Mouse (Mus musculus) stomach, embryonic 16.5 days (tissue): ENCODE measurements around the gene Gmip. TPM values are rescaled to one million over a fixed set of nuclear protein-coding genes. Genes with fewer than 3 reads are reported as not detected.

Experiments
- ATAC-seq: fragments of 200-750 bp; cut with Nextera tagmentation; 2 replicates; pipeline ENCODE4 v1.8.0; 2017; ENCODE audit warnings: moderate number of reproducible peaks, moderate TSS enrichment; ENCODE audit not compliant: insufficient read depth, low FRiP score
- H3K27ac ChIP-seq: fragments of 300-500 bp; sonication (generic); 2 replicates; pipeline ENCODE4 v1.5.1; 2014; ENCODE audit warnings: low read length
- H3K27me3 ChIP-seq: fragments of 300-500 bp; sonication (generic); 2 replicates; pipeline ENCODE4 v1.6.1; 2014; ENCODE audit warnings: low read length, control low read depth, mixed read lengths; ENCODE audit not compliant: control insufficient read depth, insufficient read depth
- H3K36me3 ChIP-seq: fragments of 300-500 bp; sonication (generic); 2 replicates; pipeline ENCODE4 v1.6.1; 2014; ENCODE audit warnings: low read length; ENCODE audit not compliant: control insufficient read depth, insufficient read depth
- H3K4me1 ChIP-seq: fragments of 300-500 bp; sonication (generic); 2 replicates; pipeline ENCODE4 v1.6.1; 2014; ENCODE audit warnings: low read length, control low read depth, mixed read lengths; ENCODE audit not compliant: control insufficient read depth, insufficient read depth
- H3K4me2 ChIP-seq: fragments of 300-500 bp; sonication (generic); 2 replicates; pipeline ENCODE4 v1.6.1; 2014; ENCODE audit warnings: low read depth, low read length, mixed read lengths
- H3K4me3 ChIP-seq: fragments of 300-500 bp; sonication (generic); replicated peaks from 2 replicates; pipeline ENCODE4 v1.5.1; 2014; ENCODE audit warnings: mild to moderate bottlenecking, low read length
- H3K9ac ChIP-seq: fragments of 300-500 bp; sonication (generic); 2 replicates; pipeline ENCODE4 v1.6.1; 2014; ENCODE audit warnings: low read length
- H3K9me3 ChIP-seq: fragments of 300-500 bp; sonication (generic); replicated peaks from 2 replicates; pipeline ENCODE4 v1.6.1; 2016; ENCODE audit warnings: low read length, control low read depth; ENCODE audit not compliant: control insufficient read depth
- WGBS: fragments of 180-500 bp; shearing (Covaris S2); extraction: QIAGEN DNeasy Blood & Tissue Kit; methylation state at CpG from one replicate; pipeline ENCODE4 v1.1.7; 2014; 5-methylcytosine and 5-hydroxymethylcytosine counted together
- polyA plus RNA-seq: library from polyadenylated mRNA; unstranded; fragments of >200 nt; fragmentation: Nextera tagmentation; extraction: Ambion mirVana; gene quantifications from 2 replicates; pipeline ENCODE4 v1.2.1, GENCODE M21; 2015

Gmip gene
- polyA plus RNA-seq, 1 experiment from 2014 or later = 10.0 TPM

DNA sequence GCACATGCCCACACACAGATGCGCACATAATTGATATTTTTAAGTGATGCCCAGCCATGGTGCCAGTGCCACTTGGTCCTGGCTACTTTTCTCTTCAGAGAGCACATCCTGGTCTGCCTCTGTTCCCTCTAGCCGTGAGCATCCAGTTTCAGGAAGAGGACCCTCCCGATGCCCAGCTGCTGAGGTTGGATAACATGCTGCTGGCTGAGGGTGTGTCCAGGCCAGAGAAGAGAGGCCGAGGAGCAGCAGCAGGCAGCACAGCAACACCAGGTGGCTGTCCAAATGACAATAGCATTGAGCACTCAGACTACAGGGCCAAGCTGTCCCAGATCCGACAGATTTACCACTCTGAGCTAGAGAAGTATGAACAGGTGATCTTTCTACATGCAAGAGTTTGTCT, 55.7 kb downstream of the Gmip start:
- Histone ChIP-seq H3K27ac (no peak overlapping the region), H3K36me3 (no peaks in the 10 kb centered on the region), H3K9me3 (no peaks in the 10 kb centered on the region), H3K4me1 (no peaks in the 10 kb centered on the region), H3K9ac (no peak overlapping the region), H3K27me3 (no peaks in the 10 kb centered on the region), H3K4me2 (no peak overlapping the region), H3K4me3 (no peak overlapping the region)
- ATAC-seq = no peak
- WGBS = 73% methylated on average over 5 of the region's 5 CpGs

DNA sequence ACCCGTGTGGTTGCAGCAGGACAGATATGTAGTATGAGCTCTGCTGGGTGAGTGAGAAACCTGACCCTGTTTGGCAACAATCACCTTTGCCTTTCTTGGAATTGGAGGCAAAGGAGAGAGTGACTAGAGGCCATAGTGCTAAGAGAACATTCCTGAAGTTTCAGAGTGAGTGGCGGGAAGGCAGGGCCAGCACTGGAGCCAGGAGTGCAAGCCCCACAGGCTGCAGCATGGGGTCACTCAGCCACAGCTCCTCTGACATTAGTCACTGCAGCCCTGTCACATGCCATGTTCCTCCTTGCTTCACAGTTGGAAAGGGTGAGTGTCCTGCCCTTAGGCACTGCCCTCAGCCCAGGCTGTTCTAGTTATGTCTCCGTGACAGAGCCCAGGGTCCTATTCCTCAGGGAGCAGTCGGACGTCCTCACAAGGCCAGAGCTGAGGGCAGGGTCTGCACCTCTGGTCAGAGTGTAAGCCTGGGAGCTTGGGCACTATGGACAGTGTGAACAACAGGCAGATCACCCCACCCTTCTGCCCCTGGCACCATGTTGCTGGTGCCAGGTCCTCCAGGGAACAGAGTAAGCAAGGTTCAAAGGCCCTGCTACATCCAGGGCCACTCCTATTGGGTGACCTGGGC, 59.3 kb downstream of the Gmip start:
- Histone ChIP-seq H3K27me3 (no peaks in the 10 kb centered on the region), H3K36me3 (no peaks in the 10 kb centered on the region), H3K9me3 (no peaks in the 10 kb centered on the region), H3K4me2 (no peak overlapping the region), H3K9ac (no peak overlapping the region), H3K4me3 (no peak overlapping the region), H3K4me1 (no peaks in the 10 kb centered on the region), H3K27ac (no peak overlapping the region)
- WGBS = 66% methylated on average over 5 of the region's 5 CpGs
- ATAC-seq = no peak

DNA sequence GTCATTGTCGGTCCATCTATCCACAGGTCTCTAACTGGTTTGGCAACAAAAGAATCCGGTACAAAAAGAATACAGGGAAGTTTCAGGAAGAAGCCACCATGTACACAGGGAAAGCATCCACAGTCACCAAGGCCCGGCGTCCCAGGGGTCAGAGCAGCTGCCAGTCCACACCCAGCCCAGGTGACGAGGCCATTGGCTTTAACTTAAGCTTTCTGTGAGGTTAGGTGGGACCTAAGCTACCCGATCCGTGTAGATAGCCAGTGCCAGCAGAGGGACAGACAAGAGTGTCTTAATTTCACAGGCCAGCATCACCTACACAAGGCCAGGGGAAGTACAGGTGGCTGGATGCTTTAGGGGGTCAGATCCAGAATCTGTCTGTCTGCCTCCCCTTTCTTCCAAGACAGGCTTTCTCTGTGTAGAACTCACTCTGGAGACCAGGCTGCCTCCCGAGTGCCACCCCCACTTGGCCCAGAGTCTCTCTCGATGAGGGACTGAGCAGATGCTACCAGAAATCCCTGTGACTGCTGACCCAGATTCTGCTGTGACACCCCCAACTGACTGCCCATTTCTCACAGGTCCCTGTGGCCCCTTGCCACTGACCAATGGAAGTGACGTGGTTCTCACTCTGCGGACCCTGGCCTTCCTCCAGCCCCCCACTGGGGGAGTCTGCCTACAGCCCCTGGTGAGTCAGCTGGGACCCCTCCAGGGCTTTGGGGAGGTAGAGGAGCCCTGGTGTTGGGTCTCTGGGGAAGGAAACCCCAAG, 61.7 kb downstream of the Gmip start:
- Histone ChIP-seq H3K4me3 (no peak overlapping the region), H3K4me1 (no peaks in the 10 kb centered on the region), H3K27me3 (no peaks in the 10 kb centered on the region), H3K27ac (no peak overlapping the region), H3K9ac (no peak overlapping the region), H3K9me3 (no peaks in the 10 kb centered on the region), H3K36me3 (no peaks in the 10 kb centered on the region), H3K4me2 (no peak overlapping the region)
- ATAC-seq = no peak
- WGBS = 82% methylated on average over 11 of the region's 11 CpGs

DNA sequence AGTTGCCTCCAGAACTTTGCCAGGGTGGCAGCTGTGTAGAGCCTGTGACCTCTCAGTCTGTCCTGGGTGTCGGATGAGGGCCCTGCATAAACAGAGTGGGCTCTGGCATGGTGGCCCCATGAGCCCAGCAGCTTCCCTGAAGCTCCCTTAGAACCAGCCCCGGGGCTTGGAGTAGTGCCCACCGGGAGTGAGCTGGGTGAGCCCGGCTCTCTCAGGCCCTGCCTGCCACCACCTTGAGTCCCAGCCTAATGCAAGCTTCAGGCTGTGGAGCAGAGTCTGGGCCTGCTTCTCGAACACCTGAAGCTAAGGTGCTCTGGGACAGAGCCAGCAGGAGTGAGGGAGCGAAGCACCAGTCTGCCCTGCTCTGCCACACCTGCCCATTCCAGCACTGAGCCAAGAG, 62.4 kb downstream of the Gmip start:
- ATAC-seq = no peak
- no peaks in the 10 kb centered on the region for H3K4me1 ChIP-seq
- H3K9me3 ChIP-seq = no peaks in the 10 kb centered on the region
- H3K4me3 ChIP-seq = no peak overlapping the region
- H3K27me3 ChIP-seq = no peaks in the 10 kb centered on the region
- no peak overlapping the region for H3K27ac ChIP-seq
- 87% methylated on average over 6 of the region's 6 CpGs for WGBS
- no peak overlapping the region for H3K9ac ChIP-seq
- no peak overlapping the region for H3K4me2 ChIP-seq
- no peaks in the 10 kb centered on the region for H3K36me3 ChIP-seq

Other genes with a start within 250 kb of the Gmip start
- 19.9 and 20.8 TPM in 2 replicates for gene Zfp868, start 183.1 kb upstream of the Gmip start, polyA plus RNA-seq
- 1.9 TPM in 2 replicates for gene Zfp964, start 154.2 kb upstream of the Gmip start, polyA plus RNA-seq
- 22.8 and 28.9 TPM in 2 replicates for gene Zfp869, start 98.0 kb upstream of the Gmip start, polyA plus RNA-seq
- gene Zfp963, start 58.7 kb upstream of the Gmip start, polyA plus RNA-seq = 5.3 and 5.4 TPM in 2 replicates
- 0.55 TPM in 1 of 2 replicates, not detected in the other for gene Gm20422, start 33.8 kb upstream of the Gmip start, polyA plus RNA-seq
- 45.6 and 46.6 TPM in 2 replicates for gene Atp13a1, start 17.5 kb upstream of the Gmip start, polyA plus RNA-seq
- gene Zfp866, start 17.5 kb upstream of the Gmip start, polyA plus RNA-seq = 24.1 and 25.8 TPM in 2 replicates
- 0.22 and 0.35 TPM in 2 replicates for gene Lpar2, start 13.8 kb downstream of the Gmip start, polyA plus RNA-seq
- gene Pbx4, start 23.8 kb downstream of the Gmip start, polyA plus RNA-seq = 3.1 and 4.6 TPM in 2 replicates
- gene Cilp2, start 79.0 kb downstream of the Gmip start, polyA plus RNA-seq = 0.37 and 0.59 TPM in 2 replicates
- gene Tssk6, start 93.5 kb downstream of the Gmip start, polyA plus RNA-seq = 2.1 and 2.3 TPM in 2 replicates
- 170 and 193 TPM in 2 replicates for gene Ndufa13, start 93.9 kb downstream of the Gmip start, polyA plus RNA-seq
- 3.0 and 3.2 TPM in 2 replicates for gene Yjefn3, start 94.0 kb downstream of the Gmip start, polyA plus RNA-seq
- gene Gatad2a, start 187.7 kb downstream of the Gmip start, polyA plus RNA-seq = 29.7 and 32.3 TPM in 2 replicates
- gene Mau2, start 234.1 kb downstream of the Gmip start, polyA plus RNA-seq = 46.1 and 46.7 TPM in 2 replicates
- 39.1 and 42.0 TPM in 2 replicates for gene Sugp1, start 234.1 kb downstream of the Gmip start, polyA plus RNA-seq